ENCODE assay signal across 9 mouse cellular contexts in the genomic region with DNA sequence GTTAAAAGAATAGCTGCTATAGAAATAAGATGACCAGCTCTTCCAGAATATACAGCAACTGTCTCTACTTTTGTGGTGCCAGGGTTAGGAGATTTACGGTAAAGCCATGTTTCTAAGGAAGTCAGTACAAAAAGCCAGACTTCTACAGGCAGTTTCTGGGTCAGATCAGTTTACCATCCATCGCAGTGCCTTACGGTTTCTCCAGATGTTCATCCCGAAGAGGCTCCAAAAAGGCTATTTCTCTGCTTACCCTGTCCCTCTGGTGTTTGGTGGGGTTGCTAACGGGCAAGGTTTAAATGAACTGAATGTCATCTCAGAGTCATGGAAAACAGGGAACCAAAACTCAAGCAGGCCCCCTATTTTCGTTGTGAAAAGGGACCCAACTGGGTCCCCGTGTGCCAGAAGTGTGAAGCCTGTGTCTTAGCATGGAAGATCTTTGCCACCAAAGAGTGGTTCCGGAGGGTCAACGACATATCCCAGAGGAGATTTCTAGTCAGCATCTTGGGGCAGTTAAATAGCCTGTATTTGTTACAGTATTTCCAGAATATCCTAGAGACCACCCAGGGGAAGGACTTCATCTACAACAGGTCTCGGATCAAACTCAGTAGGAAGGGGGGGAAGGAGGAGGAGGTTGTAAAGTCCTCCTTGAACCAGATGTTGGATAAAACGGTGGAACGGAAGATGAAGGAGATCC. TPM values are rescaled to one million over a fixed set of nuclear protein-coding genes. Genes with fewer than 3 reads are reported as not detected.
A peak's percentile ranks its signal among the peaks of the same experiment; 100 is the strongest.
DNase-seq lines count a peak whose midpoint lies in the region; ATAC-seq lines count a peak whose summit lies in the region.
"Had no signal": no experiment of that assay in that cellular context is flagged by ENCODE, and none has a peak within 500 bp of the region (broad histone marks: within the 10 kb centered on the region; RNA-seq: fewer than 3 reads in every experiment).

Gene Fbxw10, plus strand, starts transcription at position 109 of the 694 bp plus-strand sequence.

- H3K4me2 ChIP-seq in kidney, embryonic 14.5 days (replicated peaks; ENCODE audit: low read depth, low read length): peak within 1 kb of the TSS; percentile 30
- H3K4me2 ChIP-seq in lung, embryonic 15.5 days: peak within 1 kb of the TSS; percentile 46

- peak within 1 kb of the TSS; percentile 11; the same call in 1 of the 2 replicates for H3K4me3 ChIP-seq in kidney, embryonic 14.5 days (ENCODE audit: low read length)
- peak within 1 kb of the TSS; percentile 22; the same call in 1 of the 2 replicates for H3K4me3 ChIP-seq in lung, embryonic 15.5 days

- no peaks in the 10 kb centered on the region for H3K36me3 ChIP-seq in kidney, embryonic 14.5 days (ENCODE audit: control insufficient read depth, insufficient read depth, low read length)
- H3K36me3 ChIP-seq in lung, embryonic 15.5 days: 0 out of 2 replicates have a peak, but pooled peaks cover 1% of the 10 kb centered on the region
- H3K36me3 ChIP-seq: G1E had no signal

- ATAC-seq in kidney, embryonic 14.5 days (ENCODE audit: low FRiP score, low TSS enrichment): no peak
- no peak for ATAC-seq in lung, embryonic 15.5 days (ENCODE audit: borderline replicate concordance, extremely low read depth, low FRiP score, low TSS enrichment)

- no peak within 1 kb of the TSS for H3K27ac ChIP-seq in kidney, embryonic 14.5 days (ENCODE audit: low read depth, low read length)
- 0 out of 2 replicates have a peak within 1 kb of the TSS, but pooled peaks have one; percentile 21 for H3K27ac ChIP-seq in lung, embryonic 15.5 days

- no peaks in the 10 kb centered on the region for H3K9me3 ChIP-seq in kidney, embryonic 14.5 days (ENCODE audit: control insufficient read depth, low read length)
- no peaks in the 10 kb centered on the region for H3K9me3 ChIP-seq in lung, embryonic 15.5 days
- H3K9me3 ChIP-seq: G1E had no signal

- H3K9ac ChIP-seq in kidney, embryonic 14.5 days (ENCODE audit: low read depth, low read length): no peak within 1 kb of the TSS
- H3K9ac ChIP-seq in lung, embryonic 15.5 days: no peak within 1 kb of the TSS

- WGBS in kidney, embryonic 14.5 days: 15% methylated on average over 12 of the region's 12 CpGs
- 27% methylated on average over 12 of the region's 12 CpGs for WGBS in lung, embryonic 15.5 days

- no peaks in the 10 kb centered on the region for H3K27me3 ChIP-seq in kidney, embryonic 14.5 days (ENCODE audit: control insufficient read depth, insufficient read depth, low read length)
- no peaks in the 10 kb centered on the region for H3K27me3 ChIP-seq in lung, embryonic 15.5 days

- peaks cover 9% of the 10 kb centered on the region; the same call in 1 of the 2 replicates for H3K4me1 ChIP-seq in kidney, embryonic 14.5 days (ENCODE audit: control insufficient read depth, insufficient read depth, low read length)
- peaks cover 4% of the 10 kb centered on the region; the same call in 1 of the 2 replicates for H3K4me1 ChIP-seq in lung, embryonic 15.5 days

- peak; percentile 94 for DNase-seq in heart, adult 11 months
- DNase-seq in heart, postnatal 4 days: no peak
- DNase-seq in ZHBTc4 (ENCODE audit: low read depth, low spot score): peak; percentile 54
- DNase-seq in forelimb bud, embryonic 11.5 days (ENCODE audit: low read depth, low spot score): peak; percentile 71
- peak; percentile 11 for DNase-seq in retina, adult 2 months (ENCODE audit: low read depth, low spot score)
- DNase-seq in urinary bladder, postnatal 36 days (ENCODE audit: low spot score in 2 of 2): no peak

RNA-seq across cellular contexts. Expression of gene Fbxw10, which starts in this region (rescaled TPM):
- under 1 TPM in 1 of 2 experiments, not detected in 1; 0.23 TPM for total RNA-seq in heart, postnatal 4 days (2021)
- 0.53 and 0.73 TPM in 2 replicates for polyA plus RNA-seq in kidney, embryonic 14.5 days (2014; fragmentation: Nextera tagmentation; extraction: Ambion mirVana)
- 0.38 and 0.49 TPM in 2 replicates for polyA plus RNA-seq in lung, embryonic 15.5 days (2015; fragmentation: Nextera tagmentation; extraction: Ambion mirVana)
- polyA plus RNA-seq: G1E had no signal

Comparison
In these comparisons a context has a peak if more than half of its experiments do, and no peak if none do; other contexts are left out.
1. DNase-seq: peak in heart, adult 11 months (single experiment), ZHBTc4 (single experiment), forelimb bud, embryonic 11.5 days (single experiment) and retina, adult 2 months (single experiment); none in heart, postnatal 4 days (single experiment) and urinary bladder, postnatal 36 days (0 of 2).